Mouse (Mus musculus) neural tube, embryonic 15.5 days (tissue): Measurements from ENCODE around the gene Kirrel. TPM values are rescaled to one million over a fixed set of nuclear protein-coding genes. Genes with fewer than 3 reads are reported as not detected.

ENCODE experiments used
- ATAC-seq: fragments of 200-750 bp; cut with Nextera tagmentation; 2 replicates; pipeline ENCODE4 v1.8.0; 2017; ENCODE audit warnings: mild to moderate bottlenecking, moderate TSS enrichment, moderate library complexity; ENCODE audit not compliant: low FRiP score
- H3K27ac ChIP-seq: fragments of 300-500 bp; sonication (generic); replicated peaks from 2 replicates; pipeline ENCODE4 v1.5.1; 2015; ENCODE audit warnings: mild to moderate bottlenecking, inconsistent platforms
- H3K27me3 ChIP-seq: fragments of 300-500 bp; sonication (generic); replicated peaks from 2 replicates; pipeline ENCODE4 v1.6.1; 2015; ENCODE audit warnings: inconsistent platforms
- H3K36me3 ChIP-seq: fragments of 300-500 bp; sonication (generic); 2 replicates; pipeline ENCODE4 v1.6.1; 2015; ENCODE audit warnings: inconsistent platforms
- H3K4me1 ChIP-seq: fragments of 300-500 bp; sonication (generic); 2 replicates; pipeline ENCODE4 v1.6.1; 2015; ENCODE audit warnings: inconsistent platforms
- H3K4me2 ChIP-seq: fragments of 300-500 bp; sonication (generic); 2 replicates; pipeline ENCODE4 v1.6.1; 2015; ENCODE audit warnings: inconsistent platforms, mild to moderate bottlenecking, moderate library complexity
- H3K4me3 ChIP-seq: fragments of 300-500 bp; sonication (generic); replicated peaks from 2 replicates; pipeline ENCODE4 v1.5.1; 2015; ENCODE audit warnings: mild to moderate bottlenecking, inconsistent platforms
- H3K9ac ChIP-seq: fragments of 300-500 bp; sonication (generic); replicated peaks from 2 replicates; pipeline ENCODE4 v1.6.1; 2015; ENCODE audit warnings: mild to moderate bottlenecking, inconsistent platforms
- H3K9me3 ChIP-seq: fragments of 300-500 bp; sonication (generic); replicated peaks from 2 replicates; pipeline ENCODE4 v1.6.1; 2016; ENCODE audit warnings: inconsistent platforms
- WGBS: fragments of 180-500 bp; shearing (Covaris S2); methylation state at CpG from one replicate; pipeline ENCODE4 v1.1.7; 2015; ENCODE audit warnings: mixed read lengths; 5-methylcytosine and 5-hydroxymethylcytosine counted together
- polyA plus RNA-seq: library from polyadenylated mRNA; unstranded; fragments of >200 nt; fragmentation: Nextera tagmentation; extraction: Ambion mirVana; gene quantifications from 2 replicates; pipeline ENCODE4 v1.2.1, GENCODE M21; 2015

Gene Kirrel
- polyA plus RNA-seq, result 5.9 and 8.0 TPM in 2 replicates

- WGBS, result 1% methylated on average over 43 of the region's 45 CpGs
- Histone ChIP-seq H3K4me2 (peak within 1 kb of the TSS; percentile 73), H3K36me3 (no peaks in the 10 kb centered on the region), H3K4me3 (peak within 1 kb of the TSS; percentile 63), H3K9ac (peak within 1 kb of the TSS; percentile 59), H3K4me1 (peaks cover 56% of the 10 kb centered on the region), H3K9me3 (no peaks in the 10 kb centered on the region), H3K27ac (peak within 1 kb of the TSS; percentile 85), H3K27me3 (0 out of 2 replicates have a peak, but pooled peaks cover 5% of the 10 kb centered on the region)
- ATAC-seq, result peak; percentile 81
Observed at GRCm38 (mm10) chr3:87174096-87174768, at the start of gene Kirrel. TSS of gene Kirrel (minus strand) at chr3:87174747.

- H3K9me3 ChIP-seq, result no peaks in the 10 kb centered on the region
- no peak overlapping the region for H3K4me2 ChIP-seq
- no peak overlapping the region for H3K9ac ChIP-seq
- H3K27ac ChIP-seq, result no peak overlapping the region
- H3K4me1 ChIP-seq, result no peaks in the 10 kb centered on the region
- ATAC-seq, result no peak
- WGBS, result 89% methylated on average over 4 of the region's 4 CpGs
- H3K4me3 ChIP-seq, result no peak overlapping the region
- no peaks in the 10 kb centered on the region for H3K27me3 ChIP-seq
- H3K36me3 ChIP-seq, result no peaks in the 10 kb centered on the region
Observed at GRCm38 (mm10) chr3:87223636-87224035, 49.1 kb upstream of the Kirrel start.

GRCm38 (mm10) chr3:87222346-87222745, 47.8 kb upstream of the Kirrel start:
- Histone ChIP-seq H3K9ac (no peak overlapping the region), H3K27ac (no peak overlapping the region), H3K4me1 (no peaks in the 10 kb centered on the region), H3K36me3 (no peaks in the 10 kb centered on the region), H3K4me3 (no peak overlapping the region), H3K9me3 (no peaks in the 10 kb centered on the region), H3K27me3 (no peaks in the 10 kb centered on the region), H3K4me2 (no peak overlapping the region)
- WGBS, result 86% methylated on average over 5 of the region's 5 CpGs
- ATAC-seq, result no peak

DNA sequence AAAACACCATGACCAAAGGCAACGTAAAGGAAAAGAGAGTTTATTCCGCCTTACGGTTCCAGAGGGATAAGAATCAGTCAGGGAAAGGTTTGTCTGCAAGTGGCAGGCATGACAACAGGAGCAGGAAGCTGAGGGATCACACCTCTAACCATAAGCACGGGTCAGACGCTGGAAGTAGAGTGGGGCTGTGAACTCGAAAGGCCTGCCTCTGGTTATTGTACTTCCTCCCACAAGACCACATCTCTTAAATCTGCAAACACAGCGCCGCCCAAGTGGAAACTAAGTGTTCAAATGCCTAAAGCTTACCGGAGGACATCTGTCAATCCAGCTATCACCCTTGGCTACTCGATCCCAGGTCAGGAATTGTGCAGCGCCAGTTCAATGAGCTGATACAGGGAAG, 40.6 kb upstream of the Kirrel start:
- Histone ChIP-seq H3K4me1 (no peaks in the 10 kb centered on the region), H3K4me3 (no peak overlapping the region), H3K27ac (no peak overlapping the region), H3K9me3 (no peaks in the 10 kb centered on the region), H3K9ac (no peak overlapping the region), H3K27me3 (no peaks in the 10 kb centered on the region), H3K36me3 (no peaks in the 10 kb centered on the region), H3K4me2 (no peak overlapping the region)
- WGBS, result 73% methylated on average over 11 of the region's 11 CpGs
- no peak for ATAC-seq

DNA sequence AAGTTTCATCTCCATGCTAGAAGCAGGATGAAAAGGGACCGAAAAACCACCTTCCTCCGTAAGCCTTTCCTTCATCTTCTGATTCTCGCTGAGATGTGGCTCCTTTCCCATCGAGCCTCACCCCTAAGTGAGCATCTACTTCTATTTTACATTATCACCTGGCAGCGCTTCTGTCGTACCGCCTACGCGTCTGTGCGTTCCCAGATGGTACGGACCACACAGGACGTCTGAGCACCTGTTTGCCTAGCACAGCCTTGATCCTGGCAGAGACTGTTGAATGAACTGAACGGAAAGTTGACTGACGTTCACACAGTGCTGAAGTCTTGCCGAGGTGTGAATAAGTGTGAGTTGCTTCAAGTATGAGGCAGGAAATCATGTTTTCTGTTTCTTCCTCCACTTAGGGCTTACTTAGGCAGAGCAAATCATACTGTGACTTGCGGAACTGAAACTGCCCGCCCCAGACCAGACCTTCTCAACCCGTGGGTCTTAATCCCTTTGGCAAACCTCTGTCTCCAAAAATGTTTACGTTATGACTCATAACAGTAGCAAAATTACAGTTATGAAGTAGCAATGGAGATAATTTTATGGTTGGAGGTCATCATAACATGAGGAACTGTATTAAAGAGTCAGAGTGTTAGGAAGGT, 39.8 kb upstream of the Kirrel start:
- no peaks in the 10 kb centered on the region for H3K36me3 ChIP-seq
- ATAC-seq, result no peak
- H3K27me3 ChIP-seq, result no peaks in the 10 kb centered on the region
- WGBS, result 93% methylated on average over 19 of the region's 19 CpGs
- H3K9ac ChIP-seq, result no peak overlapping the region
- H3K27ac ChIP-seq, result no peak overlapping the region
- no peak overlapping the region for H3K4me2 ChIP-seq
- no peak overlapping the region for H3K4me3 ChIP-seq
- no peaks in the 10 kb centered on the region for H3K9me3 ChIP-seq
- no peaks in the 10 kb centered on the region for H3K4me1 ChIP-seq

GRCm38 (mm10) chr3:87206336-87207075, 32.0 kb upstream of the Kirrel start:
- no peak for ATAC-seq
- 69% methylated on average over 5 of the region's 5 CpGs for WGBS

DNA sequence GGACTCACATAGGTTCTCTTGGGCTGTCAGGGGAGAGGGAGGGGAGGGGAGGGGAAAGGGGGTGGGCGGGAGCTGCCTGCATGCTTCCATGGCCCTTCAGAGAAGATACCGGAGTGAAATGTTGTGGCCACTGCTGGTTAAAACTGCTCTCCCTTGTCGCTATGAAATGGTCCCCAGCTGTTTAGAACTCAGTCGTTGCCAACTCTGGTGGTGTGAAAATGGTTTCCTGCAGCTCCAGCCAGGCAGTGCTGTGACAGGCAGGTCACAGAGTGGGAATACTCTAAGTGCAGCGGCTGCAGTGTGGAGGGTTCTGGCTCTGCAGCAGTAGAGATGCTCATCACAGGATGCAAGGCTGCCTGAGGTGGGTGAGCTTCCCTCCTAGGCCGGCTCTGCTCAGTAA, 22.1 kb upstream of the Kirrel start:
- H3K4me1 ChIP-seq, result peaks cover 4% of the 10 kb centered on the region; the same call in 1 of the 2 replicates
- no peaks in the 10 kb centered on the region for H3K9me3 ChIP-seq
- H3K4me3 ChIP-seq, result no peak overlapping the region
- H3K27me3 ChIP-seq, result no peaks in the 10 kb centered on the region
- 31% methylated on average over 6 of the region's 6 CpGs for WGBS
- H3K4me2 ChIP-seq, result no peak overlapping the region
- H3K27ac ChIP-seq, result no peak overlapping the region
- no peak for ATAC-seq
- no peak overlapping the region for H3K9ac ChIP-seq
- no peaks in the 10 kb centered on the region for H3K36me3 ChIP-seq

More at GRCm38 (mm10) chr3:87206336-87207075, 32.0 kb upstream of the Kirrel start:
- no peaks in the 10 kb centered on the region for H3K9me3 ChIP-seq
- H3K9ac ChIP-seq, result no peak overlapping the region
- no peak overlapping the region for H3K4me2 ChIP-seq
- no peaks in the 10 kb centered on the region for H3K36me3 ChIP-seq
- no peak overlapping the region for H3K27ac ChIP-seq
- H3K4me3 ChIP-seq, result no peak overlapping the region
- no peaks in the 10 kb centered on the region for H3K27me3 ChIP-seq
- H3K4me1 ChIP-seq, result peaks cover 3% of the 10 kb centered on the region; the same call in 1 of the 2 replicates

DNA sequence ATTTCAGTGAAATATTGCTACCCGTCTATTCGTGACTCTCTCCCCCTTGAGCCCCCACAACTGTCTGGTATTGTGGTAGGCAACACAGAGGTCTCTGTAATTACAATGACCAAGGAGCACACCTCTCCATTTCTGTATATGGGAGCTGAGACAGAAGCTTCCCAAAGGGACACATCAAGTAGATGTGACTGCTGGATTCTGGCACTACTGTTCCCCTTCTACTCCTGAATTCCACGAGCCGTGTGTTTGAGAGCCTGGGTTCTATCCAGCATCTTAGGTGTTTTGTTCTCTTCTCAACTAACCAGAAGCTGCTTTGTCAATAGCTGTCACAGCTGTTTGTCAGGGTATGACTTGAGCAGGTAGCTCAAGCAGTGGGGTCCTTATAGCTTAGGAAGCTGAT, 20.5 kb upstream of the Kirrel start:
- Histone ChIP-seq H3K27ac (no peak overlapping the region), H3K9ac (no peak overlapping the region), H3K4me1 (peaks cover 4% of the 10 kb centered on the region; the same call in 1 of the 2 replicates), H3K36me3 (no peaks in the 10 kb centered on the region), H3K9me3 (no peaks in the 10 kb centered on the region), H3K4me3 (no peak overlapping the region), H3K27me3 (no peaks in the 10 kb centered on the region), H3K4me2 (no peak overlapping the region)
- no peak for ATAC-seq
- WGBS, result 87% methylated on average over 4 of the region's 4 CpGs

DNA sequence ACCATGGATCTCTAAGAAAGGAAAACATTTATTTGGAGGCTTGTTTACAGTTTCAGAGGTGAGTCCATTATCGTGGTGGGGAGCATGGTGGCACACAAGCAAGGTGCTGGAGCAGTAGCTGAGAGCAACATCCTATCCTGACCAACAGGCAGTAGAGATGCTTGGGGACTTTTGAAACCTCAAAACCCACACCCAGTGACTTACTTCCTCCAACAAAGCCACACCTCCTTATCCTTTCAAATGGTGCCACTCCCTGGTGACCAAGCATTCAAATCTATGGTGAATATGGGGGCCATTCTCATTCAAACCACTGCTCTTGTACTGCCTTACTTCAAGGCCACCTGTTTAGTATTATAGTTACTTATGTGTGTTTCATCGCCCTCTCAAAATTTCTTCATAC, 20.0 kb upstream of the Kirrel start:
- WGBS, result 91% methylated on average over 2 of the region's 2 CpGs
- Histone ChIP-seq H3K9me3 (no peaks in the 10 kb centered on the region), H3K4me2 (no peak overlapping the region), H3K36me3 (no peaks in the 10 kb centered on the region), H3K9ac (no peak overlapping the region), H3K4me3 (no peak overlapping the region), H3K4me1 (peaks cover 4% of the 10 kb centered on the region; the same call in 1 of the 2 replicates), H3K27ac (no peak overlapping the region), H3K27me3 (no peaks in the 10 kb centered on the region)
- no peak for ATAC-seq

GRCm38 (mm10) chr3:87193756-87194155, 19.2 kb upstream of the Kirrel start:
- no peak overlapping the region for H3K4me3 ChIP-seq
- 67% methylated on average over 1 of the region's 1 CpGs for WGBS
- H3K4me1 ChIP-seq, result peaks cover 4% of the 10 kb centered on the region; the same call in 1 of the 2 replicates
- no peaks in the 10 kb centered on the region for H3K9me3 ChIP-seq
- H3K27ac ChIP-seq, result no peak overlapping the region
- H3K4me2 ChIP-seq, result no peak overlapping the region
- no peaks in the 10 kb centered on the region for H3K27me3 ChIP-seq
- no peak overlapping the region for H3K9ac ChIP-seq
- ATAC-seq, result no peak
- no peaks in the 10 kb centered on the region for H3K36me3 ChIP-seq

DNA sequence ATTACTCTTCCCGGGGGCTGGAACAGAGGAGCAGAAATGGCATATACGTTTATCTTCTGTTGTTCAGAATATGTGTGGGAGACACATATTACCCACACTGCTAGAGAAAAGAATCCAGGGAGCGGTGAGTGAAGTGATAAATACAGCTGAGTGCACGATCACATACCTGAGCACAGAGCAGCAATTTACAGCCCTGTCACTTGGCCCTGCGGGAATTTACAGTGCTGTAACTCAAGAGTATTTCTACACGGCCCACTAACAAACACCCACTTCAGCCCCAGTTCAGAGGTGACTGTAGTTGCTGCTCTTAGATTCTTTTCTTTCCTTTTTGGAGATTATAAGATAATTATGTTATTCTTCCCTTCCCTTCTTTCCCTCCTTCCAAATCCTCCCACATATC, 18.8 kb upstream of the Kirrel start:
- 40% methylated on average over 6 of the region's 6 CpGs for WGBS
- no peak overlapping the region for H3K4me3 ChIP-seq
- no peak overlapping the region for H3K4me2 ChIP-seq
- ATAC-seq, result no peak
- H3K36me3 ChIP-seq, result no peaks in the 10 kb centered on the region
- H3K9ac ChIP-seq, result no peak overlapping the region
- H3K27ac ChIP-seq, result 0 out of 2 replicates have a peak overlapping the region, but pooled peaks have one; percentile 18
- H3K4me1 ChIP-seq, result peaks cover 4% of the 10 kb centered on the region; the same call in 1 of the 2 replicates
- H3K9me3 ChIP-seq, result no peaks in the 10 kb centered on the region
- no peaks in the 10 kb centered on the region for H3K27me3 ChIP-seq
